Mouse (Mus musculus): ENCODE measurements around the gene Gzmg. TPM values are rescaled to one million over a fixed set of nuclear protein-coding genes. Genes with fewer than 3 reads are reported as not detected.
"Not testable (repeated sequence)": the region's sequence is repeated elsewhere in the genome, so short reads cannot be mapped to it uniquely, and the experiment has no call there.

Gene Gzmg
- polyA plus RNA-seq, 1 experiment from 2014 or later: not detected

DNA sequence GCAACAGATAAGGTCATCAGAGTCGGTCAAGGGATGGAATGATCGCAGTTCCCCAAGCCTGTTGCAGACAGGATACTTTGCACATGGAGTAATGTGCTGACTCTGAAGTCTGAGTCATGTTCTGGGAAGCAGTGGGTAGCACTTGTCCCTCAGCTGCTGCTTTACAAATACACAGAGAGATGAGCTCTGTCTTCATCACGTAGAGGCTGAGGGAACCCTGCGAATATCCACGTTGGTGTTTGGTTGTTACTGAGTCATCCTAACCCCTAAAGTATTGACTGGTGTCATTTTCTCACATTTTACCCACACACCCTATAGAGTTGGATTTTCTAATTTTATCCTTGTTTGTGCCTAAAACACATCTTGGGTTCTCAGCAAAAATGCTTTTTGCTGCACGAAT lies 8.6 kb upstream of the Gzmg start:
- no peak overlapping the region for H3K4me3 ChIP-seq (replicated peaks; ENCODE audit: low read length)
- WGBS: 86% methylated on average over 6 of the region's 6 CpGs
- no peak for ATAC-seq
- no peak overlapping the region for H3K4me2 ChIP-seq (ENCODE audit: low read length)
- no peaks in the 10 kb centered on the region for H3K27me3 ChIP-seq (replicated peaks; ENCODE audit: control insufficient read depth, insufficient read depth, low read length)
- H3K27ac ChIP-seq (ENCODE audit: low read length): no peak overlapping the region
- H3K9me3 ChIP-seq (ENCODE audit: control insufficient read depth, low read length): no peaks in the 10 kb centered on the region
- H3K36me3 ChIP-seq (ENCODE audit: control insufficient read depth, insufficient read depth): no peaks in the 10 kb centered on the region
- no peak overlapping the region for H3K9ac ChIP-seq (replicated peaks; ENCODE audit: low read depth, low read length)
- H3K4me1 ChIP-seq (replicated peaks; ENCODE audit: control insufficient read depth, insufficient read depth, low read length): no peaks in the 10 kb centered on the region

DNA sequence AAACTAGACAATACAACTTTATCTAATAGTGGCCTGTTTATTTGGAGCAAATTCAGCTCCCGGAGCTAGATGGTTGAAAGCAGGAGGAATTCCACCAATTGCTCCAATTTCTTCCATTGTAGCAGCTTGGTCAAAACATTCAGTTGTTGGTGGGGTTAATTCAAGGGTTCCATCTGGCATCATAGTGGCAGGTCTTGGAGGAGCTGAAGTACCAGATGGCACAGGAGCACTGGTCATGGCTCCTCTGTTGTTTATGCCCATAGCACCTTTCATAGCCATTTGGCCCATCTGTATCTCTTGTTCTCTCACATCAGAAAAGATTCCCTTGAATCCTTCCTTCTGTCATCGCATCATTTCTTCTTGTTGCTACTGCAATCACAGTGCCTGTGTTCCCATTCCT lies 2.7 kb upstream of the Gzmg start:
- Histone ChIP-seq H3K27me3 (replicated peaks; ENCODE audit: control insufficient read depth, insufficient read depth, low read length) (no peaks in the 10 kb centered on the region), H3K4me2 (ENCODE audit: low read length) (no peak overlapping the region), H3K27ac (ENCODE audit: low read length) (no peak overlapping the region), H3K4me1 (replicated peaks; ENCODE audit: control insufficient read depth, insufficient read depth, low read length) (no peaks in the 10 kb centered on the region), H3K4me3 (replicated peaks; ENCODE audit: low read length) (no peak overlapping the region), H3K9ac (replicated peaks; ENCODE audit: low read depth, low read length) (no peak overlapping the region), H3K9me3 (ENCODE audit: control insufficient read depth, low read length) (no peaks in the 10 kb centered on the region), H3K36me3 (ENCODE audit: control insufficient read depth, insufficient read depth) (no peaks in the 10 kb centered on the region)
- 86% methylated on average over 2 of the region's 2 CpGs for WGBS
- no peak for ATAC-seq

DNA sequence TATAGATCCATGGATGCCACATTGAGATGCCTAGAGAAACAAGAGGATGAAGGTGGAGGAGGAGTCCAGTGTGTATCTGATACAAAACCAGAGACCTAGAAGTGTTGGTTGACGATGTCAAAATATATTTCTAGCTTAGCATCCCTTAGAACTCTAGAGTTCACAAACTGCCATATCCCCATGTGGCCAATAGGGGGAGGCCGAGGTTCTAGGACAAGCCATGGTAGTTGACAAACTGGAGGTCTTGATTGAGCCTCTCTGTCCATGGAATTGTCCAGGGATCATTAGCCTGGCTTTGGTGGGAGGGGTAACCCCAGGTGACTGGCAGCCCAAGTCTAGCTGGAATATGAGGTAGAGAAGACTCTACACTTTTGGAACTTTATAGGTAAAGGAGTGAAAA lies 4.0 kb downstream of the Gzmg start:
- Histone ChIP-seq H3K9ac (replicated peaks; ENCODE audit: low read depth, low read length) (no peak overlapping the region), H3K4me1 (replicated peaks; ENCODE audit: control insufficient read depth, insufficient read depth, low read length) (no peaks in the 10 kb centered on the region), H3K36me3 (ENCODE audit: control insufficient read depth, insufficient read depth) (no peaks in the 10 kb centered on the region), H3K27ac (ENCODE audit: low read length) (no peak overlapping the region), H3K27me3 (replicated peaks; ENCODE audit: control insufficient read depth, insufficient read depth, low read length) (no peaks in the 10 kb centered on the region), H3K4me2 (ENCODE audit: low read length) (no peak overlapping the region), H3K9me3 (ENCODE audit: control insufficient read depth, low read length) (no peaks in the 10 kb centered on the region), H3K4me3 (replicated peaks; ENCODE audit: low read length) (no peak overlapping the region)
- no peak for ATAC-seq
- WGBS: 61% methylated on average over 2 of the region's 2 CpGs

DNA sequence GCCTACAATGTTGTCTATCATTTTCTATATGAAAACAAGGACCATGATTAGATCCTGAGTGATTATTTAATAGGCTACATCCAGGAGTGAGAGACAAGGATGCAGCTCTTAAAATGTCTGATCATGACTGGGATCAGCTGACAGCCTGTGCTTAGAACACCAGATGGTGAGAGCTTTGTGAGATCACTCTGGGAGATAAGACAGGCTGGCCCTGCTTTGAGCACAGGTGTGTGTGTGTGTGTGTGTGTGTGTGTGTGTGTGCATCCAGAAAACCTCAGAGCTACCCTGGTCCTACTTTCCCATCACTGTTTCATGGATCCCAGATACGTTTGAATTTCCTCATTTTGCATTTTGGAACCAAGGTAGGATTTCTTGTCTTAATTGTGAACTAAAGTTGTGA lies 25.7 kb downstream of the Gzmg start:
- not testable (repeated sequence) for H3K4me3 ChIP-seq (replicated peaks; ENCODE audit: low read length); ATAC-seq
- WGBS: 78% methylated on average over 1 of the region's 1 CpGs

DNA sequence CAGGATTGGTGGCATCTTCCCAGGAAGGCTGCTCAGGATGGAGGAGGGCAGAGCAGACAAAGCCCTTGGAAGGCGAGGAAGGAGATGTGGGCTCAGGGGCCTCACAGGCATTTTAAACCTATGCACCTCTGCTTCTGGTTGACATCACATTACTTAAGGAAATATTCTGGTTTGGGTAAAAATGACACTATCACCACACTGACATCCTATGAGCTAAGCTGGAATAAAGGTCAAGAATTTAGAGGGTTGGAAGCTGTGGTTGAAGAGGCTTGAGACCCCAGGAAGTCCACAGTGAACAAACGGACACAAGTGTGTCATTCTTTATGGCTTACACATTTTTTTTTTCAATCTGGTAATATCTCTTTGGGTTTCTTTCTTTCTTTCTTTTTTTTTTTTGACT lies 26.9 kb downstream of the Gzmg start, which contains the start of gene Gzmd:
Gzmd (minus strand) TSS at position 101 of the 400 bp plus-strand sequence.
- not testable (repeated sequence) for H3K4me2 ChIP-seq (ENCODE audit: low read length); H3K27me3 ChIP-seq (replicated peaks; ENCODE audit: control insufficient read depth, insufficient read depth, low read length); H3K4me1 ChIP-seq (replicated peaks; ENCODE audit: control insufficient read depth, insufficient read depth, low read length); H3K9ac ChIP-seq (replicated peaks; ENCODE audit: low read depth, low read length); H3K27ac ChIP-seq (ENCODE audit: low read length); H3K36me3 ChIP-seq (ENCODE audit: control insufficient read depth, insufficient read depth); H3K9me3 ChIP-seq (ENCODE audit: control insufficient read depth, low read length); ATAC-seq; H3K4me3 ChIP-seq (replicated peaks; ENCODE audit: low read length)
- WGBS: 82% methylated on average over 2 of the region's 2 CpGs

More for the DNA sequence above, 25.7 kb downstream of the Gzmg start:
- H3K4me1 ChIP-seq (replicated peaks; ENCODE audit: control insufficient read depth, insufficient read depth, low read length); H3K9ac ChIP-seq (replicated peaks; ENCODE audit: low read depth, low read length); H3K27me3 ChIP-seq (replicated peaks; ENCODE audit: control insufficient read depth, insufficient read depth, low read length); H3K9me3 ChIP-seq (ENCODE audit: control insufficient read depth, low read length); H3K4me2 ChIP-seq (ENCODE audit: low read length); H3K27ac ChIP-seq (ENCODE audit: low read length); H3K36me3 ChIP-seq (ENCODE audit: control insufficient read depth, insufficient read depth): not testable (repeated sequence)

DNA sequence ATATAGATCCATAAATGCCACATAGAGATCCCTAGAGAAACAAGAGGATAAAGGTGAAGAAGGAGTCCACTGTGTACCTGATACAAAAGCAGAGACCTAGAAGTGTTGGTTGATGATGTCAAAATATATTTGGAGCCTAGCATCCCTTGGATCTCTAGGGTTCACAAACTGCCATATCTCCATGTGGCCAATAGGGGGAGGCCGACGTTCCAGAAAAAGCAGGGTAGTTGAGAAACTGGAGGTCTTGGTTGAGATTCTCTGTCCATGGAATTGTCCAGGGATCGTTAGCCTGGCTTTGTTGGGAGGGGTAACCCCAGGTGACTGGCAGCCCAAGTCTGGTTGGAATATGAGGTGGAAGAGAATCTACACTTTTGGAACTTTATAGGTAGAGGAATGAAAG lies 31.0 kb downstream of the Gzmg start:
- no peak for ATAC-seq

DNA sequence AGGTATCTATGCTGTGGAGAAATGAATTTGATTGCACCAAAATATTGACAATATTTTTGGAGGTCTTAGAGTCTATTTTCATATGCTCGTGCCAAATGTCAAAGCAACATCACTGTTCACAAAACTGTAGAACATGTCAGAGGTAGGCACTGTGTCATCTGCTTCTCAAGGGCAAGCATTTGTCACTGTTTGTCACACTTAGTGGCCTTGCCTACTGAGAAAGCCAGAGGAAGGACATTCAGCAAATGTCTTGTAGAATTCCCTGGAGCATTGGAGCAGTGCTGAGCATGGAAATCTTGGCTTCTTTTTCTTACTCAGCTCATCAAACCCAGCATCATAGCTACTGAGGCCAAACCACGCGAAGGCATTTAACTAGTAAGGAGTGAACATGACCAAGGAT lies 35.9 kb downstream of the Gzmg start:
- WGBS: 84% methylated on average over 3 of the region's 3 CpGs
- Histone ChIP-seq H3K27me3 (replicated peaks; ENCODE audit: control insufficient read depth, insufficient read depth, low read length) (no peaks in the 10 kb centered on the region), H3K4me3 (replicated peaks; ENCODE audit: low read length) (no peak overlapping the region), H3K4me2 (ENCODE audit: low read length) (no peak overlapping the region), H3K36me3 (ENCODE audit: control insufficient read depth, insufficient read depth) (no peaks in the 10 kb centered on the region), H3K9ac (replicated peaks; ENCODE audit: low read depth, low read length) (no peak overlapping the region), H3K9me3 (ENCODE audit: control insufficient read depth, low read length) (no peaks in the 10 kb centered on the region), H3K27ac (ENCODE audit: low read length) (no peak overlapping the region), H3K4me1 (replicated peaks; ENCODE audit: control insufficient read depth, insufficient read depth, low read length) (no peaks in the 10 kb centered on the region)
- no peak for ATAC-seq

More for the DNA sequence above, 31.0 kb downstream of the Gzmg start:
- H3K9me3 ChIP-seq (ENCODE audit: control insufficient read depth, low read length): no peaks in the 10 kb centered on the region
- no peak overlapping the region for H3K4me3 ChIP-seq (replicated peaks; ENCODE audit: low read length)
- H3K4me1 ChIP-seq (replicated peaks; ENCODE audit: control insufficient read depth, insufficient read depth, low read length): no peaks in the 10 kb centered on the region
- 48% methylated on average over 3 of the region's 3 CpGs for WGBS
- H3K9ac ChIP-seq (replicated peaks; ENCODE audit: low read depth, low read length): no peak overlapping the region
- no peaks in the 10 kb centered on the region for H3K36me3 ChIP-seq (ENCODE audit: control insufficient read depth, insufficient read depth)
- H3K27me3 ChIP-seq (replicated peaks; ENCODE audit: control insufficient read depth, insufficient read depth, low read length): no peaks in the 10 kb centered on the region
- no peak overlapping the region for H3K27ac ChIP-seq (ENCODE audit: low read length)
- H3K4me2 ChIP-seq (ENCODE audit: low read length): no peak overlapping the region

DNA sequence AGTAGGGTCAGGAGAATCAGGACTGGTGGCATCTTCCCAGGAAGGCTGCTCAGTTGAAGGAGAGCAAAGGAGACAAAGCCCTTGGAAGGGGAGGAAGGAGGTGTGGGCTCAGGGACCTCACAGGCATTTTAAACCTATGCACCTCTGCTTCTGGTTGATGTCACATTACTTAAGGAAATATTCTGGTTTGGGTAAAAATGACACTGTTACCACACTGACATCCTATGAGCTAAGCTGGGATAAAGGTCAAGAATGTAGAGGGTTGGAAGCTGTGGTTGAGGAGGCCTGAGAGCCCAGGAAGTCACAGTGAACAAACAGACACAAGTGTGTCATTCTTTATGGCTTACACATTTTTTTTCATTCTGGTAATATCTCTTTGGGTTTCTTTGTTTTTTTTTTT lies 38.9 kb downstream of the Gzmg start, which contains the start of gene Gzme:
Gzme (minus strand) TSS at position 101 of the 400 bp plus-strand sequence.
- Histone ChIP-seq H3K4me1 (replicated peaks; ENCODE audit: control insufficient read depth, insufficient read depth, low read length) (no peaks in the 10 kb centered on the region), H3K9ac (replicated peaks; ENCODE audit: low read depth, low read length) (no peak within 1 kb of the TSS), H3K27ac (ENCODE audit: low read length) (no peak within 1 kb of the TSS), H3K9me3 (ENCODE audit: control insufficient read depth, low read length) (no peaks in the 10 kb centered on the region), H3K4me2 (ENCODE audit: low read length) (no peak within 1 kb of the TSS), H3K27me3 (replicated peaks; ENCODE audit: control insufficient read depth, insufficient read depth, low read length) (no peaks in the 10 kb centered on the region), H3K36me3 (ENCODE audit: control insufficient read depth, insufficient read depth) (no peaks in the 10 kb centered on the region), H3K4me3 (replicated peaks; ENCODE audit: low read length) (no peak within 1 kb of the TSS)
- ATAC-seq: no peak

DNA sequence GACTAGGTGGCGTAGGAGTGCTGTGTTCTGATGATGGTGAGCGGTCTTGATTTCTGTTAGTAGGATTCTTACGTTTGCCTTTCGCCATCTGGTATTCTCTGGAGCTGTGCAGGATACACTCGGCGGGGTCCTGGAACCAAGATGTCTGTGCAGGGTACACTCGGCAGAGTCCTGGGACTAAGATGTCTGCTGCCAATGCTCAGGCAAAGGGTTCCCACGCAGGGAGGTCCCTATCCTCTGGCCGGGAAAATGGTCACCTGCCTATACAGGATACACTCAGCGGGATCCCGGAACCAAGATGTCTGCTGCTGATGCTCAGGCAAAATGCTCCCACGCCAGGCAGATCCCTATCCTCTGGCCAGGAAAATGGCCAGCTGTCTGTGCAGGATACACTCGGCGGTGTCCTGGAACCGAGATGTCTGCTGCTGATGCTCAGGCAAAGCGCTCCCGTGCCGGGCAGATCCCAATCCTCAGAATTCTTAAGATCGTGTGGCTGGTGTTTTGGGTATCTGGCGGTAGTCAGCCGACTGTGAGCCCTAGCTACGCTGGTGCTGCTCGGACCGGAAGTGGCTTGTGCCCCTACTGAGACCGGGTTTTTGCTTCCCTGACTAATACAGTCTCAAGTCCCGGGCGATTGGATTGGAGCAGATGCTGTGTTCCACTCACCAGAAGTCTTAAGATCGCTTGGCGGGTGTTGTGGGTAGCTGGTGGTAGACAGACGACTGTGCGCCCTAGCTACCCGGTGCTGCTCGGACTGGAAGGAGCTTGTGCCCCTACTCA lies 43.7 kb downstream of the Gzmg start:
- 94% methylated on average over 33 of the region's 33 CpGs for WGBS
- H3K9me3 ChIP-seq (ENCODE audit: control insufficient read depth, low read length); H3K4me2 ChIP-seq (ENCODE audit: low read length); H3K36me3 ChIP-seq (ENCODE audit: control insufficient read depth, insufficient read depth); H3K27me3 ChIP-seq (replicated peaks; ENCODE audit: control insufficient read depth, insufficient read depth, low read length); H3K4me3 ChIP-seq (replicated peaks; ENCODE audit: low read length); H3K27ac ChIP-seq (ENCODE audit: low read length); H3K9ac ChIP-seq (replicated peaks; ENCODE audit: low read depth, low read length); H3K4me1 ChIP-seq (replicated peaks; ENCODE audit: control insufficient read depth, insufficient read depth, low read length); ATAC-seq: not testable (repeated sequence)
